Mouse (Mus musculus) hindbrain, embryonic 16.5 days (tissue): ENCODE measurements around the gene Entpd6. TPM values are rescaled to one million over a fixed set of nuclear protein-coding genes. Genes with fewer than 3 reads are reported as not detected.

Experiments
- ATAC-seq: fragments of 200-750 bp; cut with Nextera tagmentation; 2 replicates; pipeline ENCODE4 v1.8.0; 2017; ENCODE audit warnings: moderate TSS enrichment, moderate library complexity
- H3K27ac ChIP-seq: fragments of 300-500 bp; sonication (generic); 2 replicates; pipeline ENCODE4 v1.5.1; 2014; ENCODE audit warnings: low read depth, mild to moderate bottlenecking, control low read depth, low read length, moderate library complexity
- H3K27me3 ChIP-seq: fragments of 300-500 bp; sonication (generic); replicated peaks from 2 replicates; pipeline ENCODE4 v1.6.1; 2014; ENCODE audit warnings: low read length; ENCODE audit not compliant: control insufficient read depth, insufficient read depth
- H3K36me3 ChIP-seq: fragments of 300-500 bp; sonication (generic); 2 replicates; pipeline ENCODE4 v1.6.1; 2014; ENCODE audit warnings: mild to moderate bottlenecking, low read length, moderate library complexity, mixed read lengths; ENCODE audit not compliant: control insufficient read depth, insufficient read depth
- H3K4me1 ChIP-seq: fragments of 300-500 bp; sonication (generic); 2 replicates; pipeline ENCODE4 v1.6.1; 2014; ENCODE audit warnings: low read depth, low read length; ENCODE audit not compliant: control insufficient read depth, insufficient read depth
- H3K4me2 ChIP-seq: fragments of 300-500 bp; sonication (generic); 2 replicates; pipeline ENCODE4 v1.6.1; 2014; ENCODE audit warnings: mild to moderate bottlenecking, low read length, control low read depth, moderate library complexity
- H3K4me3 ChIP-seq: fragments of 300-500 bp; sonication (generic); 2 replicates; pipeline ENCODE4 v1.5.1; 2014; ENCODE audit warnings: mild to moderate bottlenecking, low read length, control low read depth, moderate library complexity
- H3K9ac ChIP-seq: fragments of 300-500 bp; sonication (generic); 2 replicates; pipeline ENCODE4 v1.6.1; 2014; ENCODE audit warnings: low read depth, mild to moderate bottlenecking, control low read depth, low read length, moderate library complexity
- H3K9me3 ChIP-seq: fragments of 300-500 bp; sonication (generic); 2 replicates; pipeline ENCODE4 v1.6.1; 2014; ENCODE audit warnings: mild to moderate bottlenecking, low read length, moderate library complexity; ENCODE audit not compliant: control insufficient read depth
- WGBS: fragments of 180-500 bp; shearing (Covaris S2); extraction: QIAGEN DNeasy Blood & Tissue Kit; methylation state at CpG from one replicate; pipeline ENCODE4 v1.1.7; 2014; 5-methylcytosine and 5-hydroxymethylcytosine counted together
- polyA plus RNA-seq: library from polyadenylated mRNA; unstranded; fragments of >200 nt; fragmentation: Nextera tagmentation; extraction: Ambion mirVana; gene quantifications from 2 replicates; pipeline ENCODE4 v1.2.1, GENCODE M21; 2015

Gene Entpd6
- polyA plus RNA-seq, 1 experiment from 2014 or later, result 87.2 TPM

DNA sequence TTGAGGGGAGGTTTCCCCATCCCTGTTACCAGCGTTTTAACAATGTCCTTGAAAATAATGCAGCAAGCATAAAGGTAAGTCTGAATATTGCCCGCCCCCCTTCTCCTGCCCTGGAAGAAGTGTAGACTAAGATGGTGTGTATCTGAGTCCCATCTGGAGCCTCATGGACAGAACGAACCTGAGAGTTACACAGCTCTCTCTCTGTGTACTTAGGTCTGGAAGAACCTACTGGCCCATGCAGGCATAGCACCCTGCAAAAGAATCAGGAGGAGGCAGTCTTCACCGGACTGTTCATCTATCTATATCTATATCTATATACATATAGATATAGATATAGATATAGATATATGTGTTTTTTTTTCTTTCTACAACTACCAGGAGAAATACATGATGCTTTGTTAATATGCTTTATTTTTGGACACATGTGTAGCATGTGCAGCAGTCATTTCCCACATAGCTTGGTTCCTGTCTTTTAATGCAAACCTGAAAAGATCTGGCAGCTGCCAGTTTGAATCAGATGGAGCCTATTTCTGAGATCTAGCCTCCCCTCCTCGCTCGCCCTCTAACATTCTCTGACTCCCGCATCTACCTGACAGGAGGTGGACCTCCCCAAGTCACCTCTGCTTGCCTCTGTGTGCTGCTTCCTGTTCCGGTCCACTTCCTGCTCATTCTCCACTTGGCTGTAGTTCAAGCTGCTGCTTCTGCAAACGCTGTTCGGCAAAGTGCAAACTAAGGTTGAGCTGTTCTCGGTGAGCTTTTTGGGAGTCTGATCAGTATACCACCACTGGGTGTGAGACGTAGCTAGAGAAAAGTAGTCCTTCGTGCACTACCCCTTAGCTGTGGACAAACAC is 1.5 kb downstream of the Entpd6 start:
- H3K36me3 ChIP-seq, result peaks cover 11% of the 10 kb centered on the region; the same call in 1 of the 2 replicates
- peak overlapping the region; percentile 80 for H3K4me3 ChIP-seq
- peak overlapping the region; percentile 89 for H3K4me2 ChIP-seq
- no peaks in the 10 kb centered on the region for H3K9me3 ChIP-seq
- 77% methylated on average over 13 of the region's 13 CpGs for WGBS
- no peaks in the 10 kb centered on the region for H3K27me3 ChIP-seq
- no peak for ATAC-seq
- no peak overlapping the region for H3K27ac ChIP-seq
- H3K4me1 ChIP-seq, result peaks cover 11% of the 10 kb centered on the region
- peak overlapping the region; percentile 89; the same call in 1 of the 2 replicates for H3K9ac ChIP-seq

DNA sequence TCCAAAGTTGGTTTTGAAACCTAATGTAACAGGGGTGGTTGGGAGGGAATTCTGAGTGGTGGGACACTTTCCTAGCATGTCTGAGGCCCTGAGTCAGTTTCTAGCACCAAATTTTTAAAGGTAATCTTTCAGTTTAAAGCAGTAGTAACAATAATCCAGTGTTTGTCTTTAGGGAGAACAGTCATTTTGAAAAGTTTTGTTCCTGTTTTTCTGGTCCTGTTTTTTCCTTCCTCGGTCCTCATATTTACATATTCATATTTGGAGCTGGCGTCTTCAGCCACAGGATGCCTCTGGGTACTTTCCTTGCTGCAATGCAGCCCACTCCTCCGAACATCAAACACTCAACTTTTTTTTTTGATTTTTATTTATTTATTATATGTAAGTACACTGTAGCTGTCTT is 6.2 kb downstream of the Entpd6 start:
- Histone ChIP-seq H3K36me3 (peaks cover 23% of the 10 kb centered on the region), H3K4me2 (no peak overlapping the region), H3K4me3 (no peak overlapping the region), H3K4me1 (peaks cover 8% of the 10 kb centered on the region), H3K9me3 (no peaks in the 10 kb centered on the region), H3K9ac (no peak overlapping the region), H3K27ac (no peak overlapping the region), H3K27me3 (no peaks in the 10 kb centered on the region)
- 93% methylated on average over 3 of the region's 3 CpGs for WGBS
- ATAC-seq, result no peak

DNA sequence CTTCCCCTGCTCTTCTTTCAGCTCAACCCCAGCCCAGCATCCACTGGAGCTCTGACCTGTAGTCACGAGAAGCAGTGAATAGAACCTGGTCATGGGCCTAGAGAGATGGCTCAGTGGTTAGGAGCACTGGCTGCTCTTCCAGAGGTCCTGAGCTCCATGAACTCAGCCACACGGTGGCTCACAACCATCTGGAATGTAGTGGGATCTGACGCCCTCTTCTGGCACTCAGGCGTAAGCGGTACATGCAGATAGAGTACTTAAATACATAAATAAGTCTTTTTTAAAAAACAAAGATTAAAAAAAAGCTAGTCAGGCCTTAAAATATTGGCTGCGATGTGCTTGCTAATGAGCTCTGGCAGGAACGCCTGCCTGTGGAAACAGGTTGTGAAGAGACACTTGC is 12.6 kb downstream of the Entpd6 start:
- Histone ChIP-seq H3K27me3 (no peaks in the 10 kb centered on the region), H3K4me2 (no peak overlapping the region), H3K9me3 (no peaks in the 10 kb centered on the region), H3K4me3 (no peak overlapping the region), H3K27ac (no peak overlapping the region), H3K36me3 (peaks cover 21% of the 10 kb centered on the region), H3K9ac (no peak overlapping the region), H3K4me1 (no peaks in the 10 kb centered on the region)
- WGBS, result 84% methylated on average over 7 of the region's 7 CpGs
- no peak for ATAC-seq

DNA sequence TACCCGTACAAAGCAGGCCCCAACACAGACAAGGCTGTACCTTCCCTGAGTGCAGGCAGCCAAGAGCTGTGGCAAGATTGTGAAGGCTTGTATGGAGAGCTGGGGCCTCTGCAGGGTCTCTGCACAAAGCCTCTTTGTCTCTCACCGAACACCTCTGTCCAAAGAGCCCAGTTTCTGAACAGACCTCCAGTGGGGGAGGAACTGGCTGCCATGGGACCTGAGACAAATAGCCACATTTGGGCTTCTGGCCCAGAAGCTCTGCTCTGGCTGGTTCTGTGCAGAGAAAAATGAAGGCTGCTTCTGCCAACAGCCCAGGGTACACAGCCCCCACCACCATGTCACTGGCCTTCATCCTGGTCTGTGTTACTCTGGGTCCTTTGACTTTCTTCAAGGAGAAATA is 16.8 kb downstream of the Entpd6 start:
- no peaks in the 10 kb centered on the region for H3K27me3 ChIP-seq
- H3K27ac ChIP-seq, result peak overlapping the region; percentile 71
- H3K36me3 ChIP-seq, result peaks cover 21% of the 10 kb centered on the region
- H3K4me3 ChIP-seq, result no peak overlapping the region
- no peak overlapping the region for H3K9ac ChIP-seq
- no peak overlapping the region for H3K4me2 ChIP-seq
- no peaks in the 10 kb centered on the region for H3K9me3 ChIP-seq
- peaks cover 5% of the 10 kb centered on the region; the same call in 1 of the 2 replicates for H3K4me1 ChIP-seq
- ATAC-seq, result peak; percentile 93
- 61% methylated on average over 2 of the region's 2 CpGs for WGBS

DNA sequence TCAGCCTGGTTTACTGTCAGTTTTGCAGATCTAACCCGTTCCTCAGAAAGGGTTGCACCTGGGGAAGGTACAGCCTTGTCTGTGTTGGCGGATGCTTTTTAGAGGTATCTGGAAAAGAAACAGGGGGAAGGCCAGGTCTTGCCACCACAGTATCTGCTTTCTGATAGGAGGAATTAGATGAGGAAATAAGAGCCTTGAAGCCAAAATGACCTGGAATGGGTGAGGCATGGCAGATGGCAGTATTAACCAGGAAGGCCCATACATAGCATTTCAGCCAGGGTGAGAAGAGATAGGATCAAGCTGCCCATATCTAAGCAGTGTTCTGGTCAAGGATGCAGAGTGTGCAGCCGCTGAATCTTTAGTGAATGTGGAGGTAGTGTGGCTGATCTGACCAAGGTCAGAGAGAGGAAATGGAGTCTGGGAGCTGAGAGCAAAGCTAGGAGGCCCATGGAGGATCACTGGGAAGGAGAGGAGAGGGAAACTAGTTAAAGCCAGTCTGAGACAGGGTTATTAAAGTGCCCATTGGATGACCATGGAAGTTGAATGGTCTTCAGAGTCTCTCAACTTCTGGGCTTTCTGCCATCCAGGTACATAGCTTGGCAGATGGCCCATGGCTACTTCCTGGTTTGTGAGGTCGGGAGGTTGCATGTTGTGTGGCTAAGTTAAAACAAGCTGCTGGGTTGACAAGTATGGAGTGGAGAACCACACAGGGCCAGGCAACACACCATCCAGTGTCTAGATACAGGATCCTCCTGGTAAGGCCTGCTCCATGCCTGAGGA is 17.4 kb downstream of the Entpd6 start:
- Histone ChIP-seq H3K36me3 (peaks cover 18% of the 10 kb centered on the region), H3K4me2 (no peak overlapping the region), H3K27ac (0 out of 2 replicates have a peak overlapping the region, but pooled peaks have one; percentile 41), H3K27me3 (no peaks in the 10 kb centered on the region), H3K4me3 (no peak overlapping the region), H3K9ac (no peak overlapping the region), H3K4me1 (peaks cover 7% of the 10 kb centered on the region; the same call in 1 of the 2 replicates), H3K9me3 (no peaks in the 10 kb centered on the region)
- 84% methylated on average over 4 of the region's 4 CpGs for WGBS
- no peak for ATAC-seq

DNA sequence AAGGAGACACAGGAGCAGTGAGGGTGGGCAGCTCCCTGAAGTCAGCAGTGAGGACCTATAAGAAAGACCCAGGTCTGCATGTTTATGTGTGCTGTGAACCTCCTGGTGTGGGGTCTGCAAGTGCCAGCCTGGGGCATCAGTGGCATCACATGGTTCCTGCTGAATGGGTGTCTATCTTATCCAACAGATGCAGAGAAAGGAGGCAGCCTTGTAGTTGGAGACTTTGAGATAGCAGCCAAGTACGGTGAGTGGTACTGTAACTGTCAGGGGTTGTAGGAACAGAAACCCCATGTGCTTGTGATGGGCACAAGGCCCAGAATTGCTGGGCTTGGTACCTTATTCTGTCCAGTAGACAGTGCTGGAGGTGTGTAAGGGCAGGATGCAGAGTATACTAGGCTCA is 19.8 kb downstream of the Entpd6 start:
- H3K4me3 ChIP-seq, result no peak overlapping the region
- H3K36me3 ChIP-seq, result peaks cover 18% of the 10 kb centered on the region
- WGBS, result 80% methylated on average over 1 of the region's 1 CpGs
- no peak overlapping the region for H3K4me2 ChIP-seq
- no peaks in the 10 kb centered on the region for H3K27me3 ChIP-seq
- H3K27ac ChIP-seq, result no peak overlapping the region
- no peaks in the 10 kb centered on the region for H3K9me3 ChIP-seq
- H3K9ac ChIP-seq, result no peak overlapping the region
- H3K4me1 ChIP-seq, result peaks cover 10% of the 10 kb centered on the region
- ATAC-seq, result no peak

DNA sequence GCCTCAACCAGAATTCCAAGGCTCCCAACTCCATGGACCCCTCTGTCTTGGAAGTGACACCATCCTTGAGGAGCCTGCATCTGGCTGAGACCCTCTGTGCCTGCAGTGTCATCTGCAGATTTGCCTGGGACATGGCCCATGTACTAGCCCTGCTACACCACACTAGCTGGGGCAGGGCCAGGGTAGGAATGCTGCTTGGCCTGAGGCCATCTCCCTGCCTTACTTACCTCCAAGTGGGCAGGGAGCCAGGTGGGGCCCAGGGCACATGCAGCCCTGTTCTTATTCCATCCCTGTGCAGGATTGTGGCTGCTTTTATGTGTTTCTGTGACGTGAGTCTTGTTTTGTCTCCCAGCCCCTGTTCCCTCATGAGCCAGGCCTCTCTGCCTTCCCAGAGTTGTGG is 21.9 kb downstream of the Entpd6 start:
- ATAC-seq, result peak; percentile 80
- H3K9me3 ChIP-seq, result no peaks in the 10 kb centered on the region
- H3K9ac ChIP-seq, result no peak overlapping the region
- no peak overlapping the region for H3K4me2 ChIP-seq
- H3K27ac ChIP-seq, result peak overlapping the region; percentile 32
- 45% methylated on average over 1 of the region's 1 CpGs for WGBS
- H3K27me3 ChIP-seq, result no peaks in the 10 kb centered on the region
- H3K4me3 ChIP-seq, result no peak overlapping the region
- H3K36me3 ChIP-seq, result peaks cover 16% of the 10 kb centered on the region
- peaks cover 10% of the 10 kb centered on the region for H3K4me1 ChIP-seq

DNA sequence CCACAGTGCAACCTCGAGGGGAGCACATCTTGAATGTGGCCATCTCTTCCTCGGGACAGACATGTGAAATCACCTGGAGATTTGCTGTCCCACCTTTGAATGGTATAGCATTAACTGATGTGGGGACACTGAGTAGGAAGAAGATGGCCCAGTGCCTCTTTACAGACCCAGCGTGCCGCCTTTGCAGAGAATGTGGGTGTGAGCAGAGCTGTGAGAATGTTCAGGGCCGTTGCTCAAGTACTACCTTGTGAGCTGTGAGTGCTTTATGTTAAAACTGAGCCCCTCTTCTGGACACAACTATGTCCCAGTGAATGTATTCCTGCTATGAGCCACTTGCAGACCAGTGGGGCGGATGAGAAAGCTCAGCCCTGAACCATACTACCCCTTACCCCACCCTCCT is 22.3 kb downstream of the Entpd6 start:
- ATAC-seq, result no peak
- no peak overlapping the region for H3K9ac ChIP-seq
- no peaks in the 10 kb centered on the region for H3K9me3 ChIP-seq
- WGBS, result 79% methylated on average over 6 of the region's 6 CpGs
- H3K4me3 ChIP-seq, result no peak overlapping the region
- no peak overlapping the region; the same call in 1 of the 2 replicates for H3K27ac ChIP-seq
- no peak overlapping the region for H3K4me2 ChIP-seq
- H3K36me3 ChIP-seq, result peaks cover 16% of the 10 kb centered on the region
- H3K4me1 ChIP-seq, result peaks cover 10% of the 10 kb centered on the region
- no peaks in the 10 kb centered on the region for H3K27me3 ChIP-seq

DNA sequence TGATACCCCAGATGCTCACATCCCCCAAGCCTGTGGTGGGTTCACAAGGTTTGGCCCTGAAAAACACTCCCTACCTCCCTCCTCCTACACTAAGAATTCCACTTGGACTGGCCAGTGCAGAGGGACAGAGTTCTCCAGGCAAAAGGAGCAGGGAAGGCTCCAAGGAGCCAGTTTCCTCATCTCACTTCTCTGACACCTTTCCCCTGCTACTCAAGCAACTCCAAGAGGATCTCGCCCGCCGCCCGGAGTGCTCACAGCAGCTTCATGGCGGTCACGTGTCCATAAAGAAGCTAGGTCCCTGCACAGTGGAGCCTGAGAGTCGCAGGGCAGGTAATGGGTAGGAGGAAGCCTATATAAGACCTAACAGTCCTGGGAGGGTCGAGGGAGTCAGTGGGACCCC is 23.2 kb downstream of the Entpd6 start:
- WGBS, result 90% methylated on average over 8 of the region's 8 CpGs
- Histone ChIP-seq H3K36me3 (peaks cover 10% of the 10 kb centered on the region), H3K4me3 (no peak overlapping the region), H3K4me1 (peaks cover 10% of the 10 kb centered on the region), H3K9ac (no peak overlapping the region), H3K27me3 (no peaks in the 10 kb centered on the region), H3K27ac (no peak overlapping the region), H3K9me3 (no peaks in the 10 kb centered on the region), H3K4me2 (no peak overlapping the region)
- no peak for ATAC-seq
